Mouse (Mus musculus): ENCODE results near the gene Bcr. TPM values are rescaled to one million over a fixed set of nuclear protein-coding genes. Genes with fewer than 3 reads are reported as not detected.

Gene Bcr
- polyA plus RNA-seq, 1 experiment from 2014 or later, result 11.1 TPM

GRCm38 (mm10) chr10:75135518-75136162 lies 75.2 kb downstream of the Bcr start:
- ATAC-seq (ENCODE audit: insufficient read depth, low FRiP score, low TSS enrichment) (no peak), DNase-seq (ENCODE audit: low spot score) (no peak)
- no peak overlapping the region for H3K4me2 ChIP-seq (ENCODE audit: low read depth)
- H3K9ac ChIP-seq (ENCODE audit: low read length), result no peak overlapping the region
- no peak overlapping the region for H3K4me3 ChIP-seq (ENCODE audit: low read depth, low read length)
- peaks cover 8% of the 10 kb centered on the region for H3K36me3 ChIP-seq (ENCODE audit: control insufficient read depth, insufficient read depth, low read length)
- H3K9me3 ChIP-seq (ENCODE audit: control insufficient read depth, low read length), result no peaks in the 10 kb centered on the region
- no peak overlapping the region for H3K27ac ChIP-seq (ENCODE audit: low read depth, low read length)
- 96% methylated on average over 21 of the region's 21 CpGs for WGBS
- H3K4me1 ChIP-seq (ENCODE audit: control insufficient read depth, insufficient read depth, low read length), result no peaks in the 10 kb centered on the region
- no peaks in the 10 kb centered on the region for H3K27me3 ChIP-seq (ENCODE audit: control insufficient read depth, insufficient read depth, low read length)

DNA sequence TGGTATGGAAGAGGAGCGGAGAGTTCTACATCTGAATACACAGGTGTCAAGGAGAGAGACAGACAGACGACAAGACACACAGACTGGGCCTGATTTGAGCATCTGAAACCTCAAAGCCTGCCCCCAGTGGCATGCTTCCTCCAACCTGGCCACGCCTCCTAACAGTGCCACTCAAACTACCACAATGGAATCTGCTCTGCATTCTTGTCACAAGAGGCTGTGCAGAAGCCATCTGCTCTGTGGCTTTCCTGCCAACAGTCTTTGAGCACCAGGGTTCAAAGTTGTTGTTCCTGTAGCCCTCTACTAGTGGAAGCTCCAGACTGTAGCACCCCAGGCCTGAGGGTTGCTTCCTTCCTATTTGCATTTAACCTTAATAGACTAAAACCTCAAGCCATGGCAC lies 76.8 kb downstream of the Bcr start:
- DNase-seq (ENCODE audit: low spot score), result no peak
- no peaks in the 10 kb centered on the region for H3K27me3 ChIP-seq (ENCODE audit: control insufficient read depth, insufficient read depth, low read length)
- H3K27ac ChIP-seq (ENCODE audit: low read depth, low read length), result no peak overlapping the region
- no peaks in the 10 kb centered on the region for H3K9me3 ChIP-seq (ENCODE audit: control insufficient read depth, low read length)
- H3K36me3 ChIP-seq (ENCODE audit: control insufficient read depth, insufficient read depth, low read length), result peaks cover 11% of the 10 kb centered on the region
- no peaks in the 10 kb centered on the region for H3K4me1 ChIP-seq (ENCODE audit: control insufficient read depth, insufficient read depth, low read length)
- no peak for ATAC-seq (ENCODE audit: insufficient read depth, low FRiP score, low TSS enrichment)
- no peak overlapping the region for H3K9ac ChIP-seq (ENCODE audit: low read length)
- no peak overlapping the region for H3K4me2 ChIP-seq (ENCODE audit: low read depth)
- no peak overlapping the region for H3K4me3 ChIP-seq (ENCODE audit: low read depth, low read length)
- 70% methylated on average over 3 of the region's 3 CpGs for WGBS

GRCm38 (mm10) chr10:75145221-75145620 lies 84.8 kb downstream of the Bcr start:
- 84% methylated on average over 17 of the region's 17 CpGs for WGBS
- no peak overlapping the region for H3K4me3 ChIP-seq (ENCODE audit: low read depth, low read length)
- peaks cover 11% of the 10 kb centered on the region for H3K36me3 ChIP-seq (ENCODE audit: control insufficient read depth, insufficient read depth, low read length)
- H3K4me2 ChIP-seq (ENCODE audit: low read depth), result no peak overlapping the region
- H3K27me3 ChIP-seq (ENCODE audit: control insufficient read depth, insufficient read depth, low read length), result no peaks in the 10 kb centered on the region
- no peak overlapping the region for H3K9ac ChIP-seq (ENCODE audit: low read length)
- DNase-seq (ENCODE audit: low spot score), result no peak
- H3K9me3 ChIP-seq (ENCODE audit: control insufficient read depth, low read length), result no peaks in the 10 kb centered on the region
- no peak for ATAC-seq (ENCODE audit: insufficient read depth, low FRiP score, low TSS enrichment)
- no peak overlapping the region for H3K27ac ChIP-seq (ENCODE audit: low read depth, low read length)
- H3K4me1 ChIP-seq (ENCODE audit: control insufficient read depth, insufficient read depth, low read length), result no peaks in the 10 kb centered on the region

GRCm38 (mm10) chr10:75146001-75146400 lies 85.6 kb downstream of the Bcr start:
- no peaks in the 10 kb centered on the region for H3K4me1 ChIP-seq (ENCODE audit: control insufficient read depth, insufficient read depth, low read length)
- H3K27me3 ChIP-seq (ENCODE audit: control insufficient read depth, insufficient read depth, low read length), result no peaks in the 10 kb centered on the region
- no peak overlapping the region for H3K27ac ChIP-seq (ENCODE audit: low read depth, low read length)
- H3K9me3 ChIP-seq (ENCODE audit: control insufficient read depth, low read length), result no peaks in the 10 kb centered on the region
- H3K4me2 ChIP-seq (ENCODE audit: low read depth), result no peak overlapping the region
- peaks cover 8% of the 10 kb centered on the region for H3K36me3 ChIP-seq (ENCODE audit: control insufficient read depth, insufficient read depth, low read length)
- WGBS, result 99% methylated on average over 4 of the region's 4 CpGs
- no peak overlapping the region for H3K9ac ChIP-seq (ENCODE audit: low read length)
- no peak for DNase-seq (ENCODE audit: low spot score)
- H3K4me3 ChIP-seq (ENCODE audit: low read depth, low read length), result no peak overlapping the region
- no peak for ATAC-seq (ENCODE audit: insufficient read depth, low FRiP score, low TSS enrichment)

- no peak for ATAC-seq (ENCODE audit: insufficient read depth, low FRiP score, low TSS enrichment)
- Histone ChIP-seq H3K4me1 (ENCODE audit: control insufficient read depth, insufficient read depth, low read length) (no peaks in the 10 kb centered on the region), H3K4me2 (ENCODE audit: low read depth) (no peak overlapping the region), H3K27me3 (ENCODE audit: control insufficient read depth, insufficient read depth, low read length) (no peaks in the 10 kb centered on the region), H3K9me3 (ENCODE audit: control insufficient read depth, low read length) (no peaks in the 10 kb centered on the region), H3K27ac (ENCODE audit: low read depth, low read length) (no peak overlapping the region), H3K36me3 (ENCODE audit: control insufficient read depth, insufficient read depth, low read length) (peaks cover 8% of the 10 kb centered on the region), H3K4me3 (ENCODE audit: low read depth, low read length) (no peak overlapping the region), H3K9ac (ENCODE audit: low read length) (no peak overlapping the region)
- WGBS, result 92% methylated on average over 10 of the region's 10 CpGs
- DNase-seq (ENCODE audit: low spot score), result no peak
Observed at GRCm38 (mm10) chr10:75146619-75147018, 86.2 kb downstream of the Bcr start.

DNA sequence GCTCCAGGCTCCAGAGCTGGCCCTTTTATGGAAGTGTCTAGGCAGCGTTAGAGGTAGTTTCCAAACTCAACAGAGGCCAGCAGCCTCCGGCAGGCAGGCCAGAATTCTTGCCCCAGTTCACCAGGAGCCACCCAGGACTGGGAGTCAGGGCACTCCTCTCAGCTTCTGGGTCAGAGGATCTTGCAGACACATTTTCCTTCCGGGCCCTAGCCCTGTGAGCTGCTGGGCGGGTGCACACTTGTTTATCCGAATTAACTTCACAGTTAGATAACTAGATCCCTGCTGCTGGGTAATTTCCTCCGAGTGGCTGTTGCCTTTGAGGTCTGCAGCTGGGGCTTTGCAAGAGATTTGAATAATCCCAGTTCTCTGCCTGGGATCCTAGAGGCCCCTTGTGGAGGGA lies 87.9 kb downstream of the Bcr start:
- Histone ChIP-seq H3K27me3 (ENCODE audit: control insufficient read depth, insufficient read depth, low read length) (no peaks in the 10 kb centered on the region), H3K27ac (ENCODE audit: low read depth, low read length) (no peak overlapping the region), H3K4me3 (ENCODE audit: low read depth, low read length) (no peak overlapping the region), H3K9ac (ENCODE audit: low read length) (no peak overlapping the region), H3K36me3 (ENCODE audit: control insufficient read depth, insufficient read depth, low read length) (peaks cover 8% of the 10 kb centered on the region), H3K4me2 (ENCODE audit: low read depth) (no peak overlapping the region), H3K9me3 (ENCODE audit: control insufficient read depth, low read length) (no peaks in the 10 kb centered on the region), H3K4me1 (ENCODE audit: control insufficient read depth, insufficient read depth, low read length) (no peaks in the 10 kb centered on the region)
- ATAC-seq (ENCODE audit: insufficient read depth, low FRiP score, low TSS enrichment), result no peak
- no peak for DNase-seq (ENCODE audit: low spot score)
- 40% methylated on average over 6 of the region's 6 CpGs for WGBS

- no peaks in the 10 kb centered on the region for H3K9me3 ChIP-seq (ENCODE audit: control insufficient read depth, low read length)
- H3K9ac ChIP-seq (ENCODE audit: low read length), result no peak overlapping the region
- no peak overlapping the region for H3K4me2 ChIP-seq (ENCODE audit: low read depth)
- peaks cover 8% of the 10 kb centered on the region for H3K36me3 ChIP-seq (ENCODE audit: control insufficient read depth, insufficient read depth, low read length)
- no peaks in the 10 kb centered on the region for H3K4me1 ChIP-seq (ENCODE audit: control insufficient read depth, insufficient read depth, low read length)
- H3K27ac ChIP-seq (ENCODE audit: low read depth, low read length), result no peak overlapping the region
- DNase-seq (ENCODE audit: low spot score), result no peak
- H3K4me3 ChIP-seq (ENCODE audit: low read depth, low read length), result no peak overlapping the region
- H3K27me3 ChIP-seq (ENCODE audit: control insufficient read depth, insufficient read depth, low read length), result no peaks in the 10 kb centered on the region
- 82% methylated on average over 5 of the region's 5 CpGs for WGBS
- ATAC-seq (ENCODE audit: insufficient read depth, low FRiP score, low TSS enrichment), result no peak
Observed at GRCm38 (mm10) chr10:75150361-75150760, 90.0 kb downstream of the Bcr start.

DNA sequence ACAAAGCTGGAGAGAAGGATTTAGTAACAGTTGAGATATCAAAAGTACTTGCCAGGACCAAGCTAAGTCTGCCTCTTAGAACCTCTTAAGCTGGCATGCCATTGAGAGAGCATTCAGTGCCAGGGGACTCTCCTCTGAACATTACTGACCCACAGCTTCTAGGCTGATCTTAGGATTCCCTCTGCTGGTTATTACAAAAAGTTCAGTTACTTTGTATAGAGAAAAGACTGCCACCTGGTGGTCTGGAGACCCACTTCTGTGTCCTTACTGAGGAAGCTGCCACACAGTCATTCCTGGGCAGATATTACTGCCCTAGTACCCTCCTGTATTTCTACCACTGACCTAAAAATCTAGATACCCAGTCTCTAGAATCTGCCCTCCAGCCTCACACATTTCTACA lies 90.9 kb downstream of the Bcr start:
- no peak overlapping the region for H3K27ac ChIP-seq (ENCODE audit: low read depth, low read length)
- no peak overlapping the region for H3K4me3 ChIP-seq (ENCODE audit: low read depth, low read length)
- no peak overlapping the region for H3K4me2 ChIP-seq (ENCODE audit: low read depth)
- no peak overlapping the region for H3K9ac ChIP-seq (ENCODE audit: low read length)
- DNase-seq (ENCODE audit: low spot score) (peak; percentile 76), ATAC-seq (ENCODE audit: insufficient read depth, low FRiP score, low TSS enrichment) (peak; percentile 49; the same call in 1 of the 2 replicates)
- H3K27me3 ChIP-seq (ENCODE audit: control insufficient read depth, insufficient read depth, low read length), result no peaks in the 10 kb centered on the region
- no peaks in the 10 kb centered on the region for H3K4me1 ChIP-seq (ENCODE audit: control insufficient read depth, insufficient read depth, low read length)
- no peaks in the 10 kb centered on the region for H3K9me3 ChIP-seq (ENCODE audit: control insufficient read depth, low read length)
- peaks cover 6% of the 10 kb centered on the region for H3K36me3 ChIP-seq (ENCODE audit: control insufficient read depth, insufficient read depth, low read length)

DNA sequence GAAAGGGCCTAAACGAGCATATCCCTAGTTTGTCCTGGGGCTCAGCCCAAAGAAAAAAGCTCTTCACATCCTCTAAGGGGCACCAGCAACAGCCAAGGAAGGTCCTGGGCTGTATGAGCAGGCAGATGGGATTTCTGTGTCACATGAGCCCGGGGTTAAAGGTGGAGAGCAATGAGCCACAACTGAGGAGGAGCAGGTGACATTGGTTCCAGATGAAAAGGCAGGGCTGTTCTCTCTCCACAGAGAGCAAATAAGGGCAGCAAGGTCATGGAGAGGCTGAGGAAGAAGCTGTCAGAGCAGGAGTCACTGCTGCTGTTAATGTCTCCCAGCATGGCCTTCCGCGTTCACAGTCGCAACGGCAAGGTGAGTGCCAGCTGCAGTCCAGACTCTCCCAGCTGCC lies 96.4 kb downstream of the Bcr start:
- no peak overlapping the region for H3K9ac ChIP-seq (ENCODE audit: low read length)
- no peaks in the 10 kb centered on the region for H3K4me1 ChIP-seq (ENCODE audit: control insufficient read depth, insufficient read depth, low read length)
- no peaks in the 10 kb centered on the region for H3K9me3 ChIP-seq (ENCODE audit: control insufficient read depth, low read length)
- ATAC-seq (ENCODE audit: insufficient read depth, low FRiP score, low TSS enrichment) (peak; percentile 31; the same call in 1 of the 2 replicates), DNase-seq (ENCODE audit: low spot score) (peak; percentile 40)
- H3K27me3 ChIP-seq (ENCODE audit: control insufficient read depth, insufficient read depth, low read length), result no peaks in the 10 kb centered on the region
- peaks cover 2% of the 10 kb centered on the region; the same call in 1 of the 2 replicates for H3K36me3 ChIP-seq (ENCODE audit: control insufficient read depth, insufficient read depth, low read length)
- H3K27ac ChIP-seq (ENCODE audit: low read depth, low read length), result no peak overlapping the region
- no peak overlapping the region for H3K4me2 ChIP-seq (ENCODE audit: low read depth)
- 55% methylated on average over 6 of the region's 6 CpGs for WGBS
- no peak overlapping the region for H3K4me3 ChIP-seq (ENCODE audit: low read depth, low read length)

All from neural tube, embryonic 11.5 days (tissue).